Mouse (Mus musculus) cerebellum, adult 2 months (tissue): Measurements from ENCODE around the gene Ptprf.

Experiments
- CTCF ChIP-seq: fragments of 200-500 bp; IDR thresholded peaks from 2 replicates; pipeline ENCODE4 v1.5.1; 2011; ENCODE audit warnings: low read depth, mild to moderate bottlenecking, control low read depth, low read length, moderate library complexity, borderline replicate concordance; ENCODE audit not compliant: insufficient read depth
- POLR2A ChIP-seq: fragments of 200-500 bp; IDR thresholded peaks from 2 replicates; pipeline ENCODE4 v1.6.1; 2011; ENCODE audit warnings: low read length, control low read depth, borderline replicate concordance; ENCODE audit not compliant: insufficient read depth

- TF ChIP-seq POLR2A (no peak), CTCF (no peak)
These were observed 92.6 kb downstream of the Ptprf start for GRCm38 (mm10) chr4:118198606-118199005.
